Mouse (Mus musculus): Measurements from ENCODE around the gene Lst1.

Lst1 gene

DNA sequence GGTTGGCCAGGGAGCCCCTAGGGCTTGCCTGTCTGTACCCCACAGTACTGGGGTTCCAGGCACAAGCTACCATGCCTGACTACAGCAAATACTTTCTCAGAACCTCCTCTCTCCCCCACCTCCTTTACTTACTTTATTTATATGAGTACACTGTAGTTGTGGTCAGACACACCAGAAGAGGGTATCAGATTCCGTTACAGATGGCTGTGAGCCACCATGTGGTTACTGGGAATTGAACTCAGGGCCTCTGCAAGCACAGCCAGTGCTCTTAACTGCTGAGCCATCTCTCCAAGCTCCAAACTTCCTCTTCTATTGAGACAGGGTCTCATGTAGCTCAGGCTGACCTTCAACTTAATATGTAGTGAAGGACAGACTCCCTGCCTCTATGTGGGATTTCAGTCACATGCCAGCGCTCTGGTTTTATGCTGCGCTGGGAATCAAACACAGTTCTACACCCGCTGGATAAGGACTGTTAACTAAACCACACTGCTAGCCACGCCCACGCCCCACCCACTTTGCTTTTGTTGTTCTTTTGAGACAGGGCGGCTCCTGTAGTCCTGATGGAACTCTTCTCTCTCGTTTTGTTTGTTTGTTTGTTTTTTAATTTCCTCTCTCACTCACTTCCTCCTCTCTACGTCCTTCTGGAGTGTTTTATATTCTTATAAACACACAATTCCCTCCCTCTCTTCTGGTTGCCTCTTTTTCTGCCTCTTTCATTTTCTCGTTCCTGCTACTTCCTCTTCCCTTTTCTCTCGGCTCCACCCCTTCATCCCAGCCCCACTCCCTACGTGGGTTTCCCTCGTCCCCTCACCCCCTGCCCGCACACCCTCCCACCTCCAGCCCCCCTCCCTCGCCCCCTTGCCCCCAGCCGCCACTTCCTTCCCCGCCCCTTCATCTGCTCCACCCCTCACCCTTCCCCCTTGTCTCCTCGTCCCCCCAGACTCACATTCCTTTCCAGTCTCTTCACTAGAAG is 2.3 kb downstream of the Lst1 start:
- DNase-seq (ENCODE audit: extremely low spot score, low read depth, low spot score) = no peak

DNA sequence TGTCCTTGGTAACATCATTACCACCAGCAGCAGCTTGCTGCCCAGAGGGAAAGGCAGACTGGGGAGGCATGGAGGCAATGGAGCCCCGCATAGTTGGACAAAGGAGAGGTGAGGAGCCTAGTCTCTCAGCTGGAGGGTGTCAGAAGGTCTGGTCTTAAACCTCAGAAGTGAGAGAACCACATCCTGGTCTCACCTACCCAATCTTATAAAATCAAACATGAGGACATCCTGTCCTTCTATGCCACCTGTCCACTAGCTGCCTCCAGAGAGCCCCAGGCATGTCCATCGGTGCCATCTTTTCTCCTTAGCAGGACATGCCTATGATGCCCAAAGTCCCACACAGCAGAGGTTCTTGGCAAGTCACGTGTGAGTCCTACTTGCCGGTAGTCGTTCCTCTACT is 8.1 kb downstream of the Lst1 start:
- no peak for DNase-seq (ENCODE audit: extremely low spot score, low read depth, low spot score)

DNA sequence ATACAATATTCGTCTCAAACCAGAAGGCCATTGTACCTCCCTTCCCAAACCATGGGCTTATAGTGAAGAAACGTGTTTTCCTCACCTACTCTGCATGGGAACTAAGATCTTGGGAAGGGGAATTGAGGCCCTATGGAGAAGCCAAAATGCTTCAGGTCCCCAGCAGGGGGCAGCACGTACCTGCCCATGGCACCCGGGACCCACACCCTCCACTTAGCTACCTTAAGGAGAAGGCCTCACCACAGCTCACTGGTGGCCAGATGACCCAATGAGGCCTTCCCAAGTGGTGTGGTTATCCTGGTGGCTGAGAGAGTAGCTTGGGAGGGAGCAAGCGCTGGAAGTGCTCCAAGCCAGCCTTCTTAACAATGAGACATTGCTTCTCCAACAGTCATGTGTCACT is 9.7 kb downstream of the Lst1 start:
- no peak for DNase-seq (ENCODE audit: extremely low spot score, low read depth, low spot score)

DNA sequence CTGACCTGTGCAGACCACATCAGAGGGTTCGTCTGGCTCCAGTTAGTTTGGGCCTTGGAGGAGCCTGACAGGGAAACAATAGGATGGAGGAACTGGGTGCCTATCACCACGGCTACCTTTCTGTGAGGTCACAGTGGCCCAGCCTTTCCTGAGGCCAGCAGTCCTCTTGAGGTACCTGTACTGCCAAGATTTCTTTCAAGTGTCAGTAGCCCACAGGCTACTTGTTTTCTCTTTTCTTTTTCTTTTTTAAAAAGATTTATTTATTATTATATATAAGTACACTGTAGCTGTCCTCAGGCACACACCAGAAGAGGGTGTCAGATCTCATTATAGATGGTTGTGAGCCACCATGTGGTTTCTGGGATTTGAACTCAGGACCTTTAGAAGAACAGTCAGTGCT is 12.3 kb downstream of the Lst1 start, which contains the start of gene Aif1:
Gene Aif1 (minus strand): TSS at position 101 of the 400 bp plus-strand sequence.
- no peak for DNase-seq (ENCODE audit: extremely low spot score, low read depth, low spot score)

DNA sequence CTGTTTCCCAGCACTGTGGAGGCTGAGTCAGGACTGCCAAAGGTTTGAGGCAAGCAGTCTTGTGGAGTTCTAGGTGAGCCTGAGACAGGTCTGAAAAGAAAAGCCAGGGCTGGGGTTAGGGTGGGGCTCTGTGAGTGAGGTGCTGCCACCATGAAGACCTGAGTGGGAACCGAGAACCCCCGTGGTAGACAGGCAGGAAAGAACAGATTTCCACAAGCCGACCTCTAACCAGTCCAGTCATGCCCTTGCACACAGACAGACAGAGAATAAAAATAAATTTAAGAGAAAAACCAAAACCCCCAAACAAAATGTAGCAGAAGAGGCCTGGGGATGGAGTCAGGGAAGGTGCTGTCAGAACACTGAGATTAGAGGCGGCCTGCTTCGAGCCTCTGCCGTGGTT is 12.9 kb downstream of the Lst1 start:
- no peak for DNase-seq (ENCODE audit: extremely low spot score, low read depth, low spot score)

DNA sequence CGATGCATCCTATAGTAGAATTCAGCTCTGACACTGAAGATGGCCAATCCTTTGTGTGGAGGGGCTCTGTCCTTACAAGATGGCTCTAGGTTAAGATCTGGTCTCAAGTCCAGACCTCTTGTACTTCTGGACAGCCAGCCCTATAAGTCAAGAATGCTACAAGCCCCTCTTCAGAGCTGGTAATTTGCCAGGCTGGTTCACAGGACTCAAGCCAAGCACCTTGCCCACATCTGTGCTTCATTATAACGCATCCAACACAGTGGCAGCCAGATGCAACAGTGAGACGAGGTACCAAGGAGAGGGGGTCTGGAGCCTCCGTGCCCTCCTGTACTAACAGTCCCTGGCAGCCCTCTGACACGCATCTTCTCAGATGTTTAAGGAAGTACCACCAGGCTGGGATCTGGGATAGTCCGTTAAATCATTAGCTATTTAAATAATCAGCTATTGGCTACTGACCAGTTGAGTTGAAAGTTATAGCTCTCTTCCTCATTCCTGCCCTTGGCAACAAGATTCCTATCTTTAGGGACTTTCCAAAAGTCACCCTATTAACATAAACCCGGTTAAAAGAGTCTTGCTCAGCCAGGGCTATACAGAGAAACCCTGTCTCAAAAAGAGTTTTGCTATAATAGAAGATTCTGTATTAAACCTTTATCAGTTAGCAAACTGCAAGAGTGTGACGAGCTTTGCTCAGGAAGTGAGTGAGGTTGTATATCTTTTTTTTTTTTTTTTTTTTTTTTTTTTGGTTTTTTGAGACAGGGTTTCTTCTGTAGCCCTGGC is 13.8 kb downstream of the Lst1 start:
- no peak for DNase-seq (ENCODE audit: extremely low spot score, low read depth, low spot score)

DNA sequence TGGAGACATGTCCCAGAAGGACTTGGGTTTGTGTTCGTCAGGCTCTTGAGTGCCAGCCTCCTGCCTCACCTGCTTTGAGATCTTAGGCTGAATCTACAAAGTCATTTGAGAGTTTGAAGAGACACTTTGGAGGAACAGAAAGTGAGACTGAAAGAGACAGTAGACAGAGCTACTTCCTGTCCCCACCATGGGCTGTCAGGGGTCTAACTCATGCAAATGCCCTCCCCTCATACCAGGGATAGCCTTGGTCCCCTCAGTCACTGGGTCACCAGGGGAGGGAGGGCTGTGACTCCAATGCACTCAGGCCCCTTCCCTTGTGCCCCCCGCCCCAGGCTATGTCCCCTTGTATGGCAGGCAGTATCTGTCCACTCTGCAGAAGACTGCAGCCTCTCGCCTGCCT is 14.9 kb downstream of the Lst1 start:
- DNase-seq (ENCODE audit: extremely low spot score, low read depth, low spot score) = no peak

DNA sequence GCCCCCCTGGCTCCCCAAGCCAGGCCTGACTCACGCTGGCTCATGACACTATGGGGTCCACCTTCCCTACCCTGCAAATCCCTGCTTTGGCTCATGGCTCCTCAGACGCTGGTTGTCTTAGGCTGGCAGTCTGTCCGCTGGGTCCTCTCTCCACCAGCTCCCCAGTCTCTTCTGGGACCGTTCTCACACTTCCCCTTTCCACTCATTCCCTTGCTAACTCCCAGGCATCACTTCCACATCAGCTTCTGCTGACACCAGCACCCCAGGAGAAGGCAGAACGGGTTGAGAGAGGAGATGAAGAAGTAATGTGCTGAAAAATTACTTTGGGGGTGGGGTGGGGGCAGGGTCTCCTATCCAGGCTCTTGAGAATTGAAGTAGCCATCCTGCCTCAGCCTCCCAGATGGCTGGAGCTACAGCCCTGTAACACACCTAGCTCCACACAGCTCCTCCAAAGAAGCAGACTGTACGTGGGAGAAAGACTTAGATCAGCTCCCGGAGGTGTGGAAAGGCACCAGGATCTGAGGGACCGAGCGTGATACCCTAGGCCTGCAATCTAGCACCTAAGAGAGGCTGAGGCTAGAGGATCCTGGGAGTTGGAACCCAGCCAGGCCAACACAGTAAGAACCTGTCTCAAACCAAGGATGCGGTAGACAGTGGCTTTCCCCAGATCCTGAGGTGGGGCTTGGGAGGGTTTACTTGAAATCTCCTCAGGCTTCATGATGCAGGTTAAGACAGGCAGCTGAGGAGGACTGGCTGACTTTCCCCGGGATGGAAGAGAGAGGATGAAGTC is 15.6 kb downstream of the Lst1 start:
- no peak for DNase-seq (ENCODE audit: extremely low spot score, low read depth, low spot score)

DNA sequence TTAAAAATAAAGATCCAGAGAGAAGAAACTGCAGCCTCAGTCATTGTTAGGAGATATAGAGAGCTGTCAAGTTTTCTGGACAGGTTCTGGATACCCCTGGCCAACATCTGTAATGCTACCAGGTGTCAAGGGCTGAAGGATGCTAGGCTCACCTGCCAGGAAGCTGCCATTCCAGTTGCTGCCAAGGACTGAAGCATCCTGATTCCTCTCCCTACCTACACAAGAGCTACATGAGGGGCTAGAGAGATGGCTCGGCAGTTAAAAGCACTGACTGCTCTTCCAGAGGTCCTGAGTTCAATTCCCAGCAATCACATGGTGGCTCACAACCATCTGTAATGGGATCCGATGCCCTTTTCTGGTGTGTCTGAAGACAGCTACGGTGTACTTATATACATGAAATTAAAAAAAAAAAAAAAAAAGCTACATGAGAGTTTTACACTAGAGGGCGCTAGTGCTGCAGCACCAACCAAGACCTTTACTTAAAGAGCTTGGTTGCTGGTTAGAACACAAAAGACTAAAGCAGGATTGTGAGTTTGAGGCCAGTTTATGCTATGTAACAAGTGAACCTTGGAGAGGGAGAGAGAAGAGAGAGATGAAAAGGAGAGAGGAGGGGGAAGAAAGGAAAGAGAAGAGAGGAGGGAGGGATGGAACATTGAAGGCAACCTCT is 19.6 kb downstream of the Lst1 start:
- no peak for DNase-seq (ENCODE audit: extremely low spot score, low read depth, low spot score)

DNA sequence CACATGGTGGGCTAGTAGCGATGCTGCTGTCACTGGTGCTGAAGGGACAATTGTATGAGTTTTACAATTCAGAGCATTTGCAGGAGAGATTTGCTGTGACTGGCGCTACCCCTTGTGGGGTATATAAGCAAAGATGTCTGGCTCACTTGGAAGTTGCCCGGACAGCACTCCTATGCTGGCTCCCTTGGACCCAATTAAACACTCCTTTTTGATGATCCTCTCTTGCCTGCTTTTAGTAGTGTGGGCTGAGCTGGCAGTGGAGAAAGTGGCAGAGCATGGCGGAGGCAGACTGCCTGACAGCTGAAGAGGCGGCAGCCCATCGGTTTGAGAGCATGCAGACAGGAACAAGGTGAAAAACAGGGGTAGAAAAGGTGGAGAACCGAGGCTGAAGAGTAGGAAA is 20.4 kb downstream of the Lst1 start:
- no peak for DNase-seq (ENCODE audit: extremely low spot score, low read depth, low spot score)

DNA sequence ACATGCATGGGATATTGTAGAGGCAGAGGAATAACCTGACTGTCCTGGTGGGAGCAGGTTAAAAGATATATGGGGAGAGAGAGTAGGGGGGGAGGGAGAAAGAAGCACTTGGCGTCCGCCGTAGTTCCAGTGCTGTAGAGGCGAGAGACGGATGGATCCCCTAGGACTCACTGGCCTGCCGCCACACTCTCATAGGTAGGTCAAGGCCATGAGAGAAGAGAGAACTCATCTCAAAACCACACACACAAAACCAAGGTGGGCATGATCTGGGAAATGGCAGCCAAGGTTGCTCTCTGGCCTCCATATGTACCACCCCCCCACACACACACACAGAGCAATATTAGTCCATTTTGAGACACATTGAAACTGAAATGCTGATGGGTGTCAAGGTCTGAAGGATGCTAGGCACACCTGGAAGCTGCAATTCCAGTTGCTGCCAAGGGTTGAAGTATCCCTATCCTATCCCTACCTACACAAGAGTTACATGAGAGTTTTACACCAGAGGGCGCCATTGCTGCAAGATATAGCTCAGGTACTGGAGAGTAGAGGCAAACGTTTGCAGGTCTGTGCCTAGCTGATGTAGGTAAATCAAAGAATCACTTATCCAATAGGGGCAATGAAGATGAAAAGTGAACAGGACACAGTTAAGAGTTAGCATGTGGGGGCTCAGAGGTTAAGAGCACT is 21.7 kb downstream of the Lst1 start:
- no peak for DNase-seq (ENCODE audit: extremely low spot score, low read depth, low spot score)

DNA sequence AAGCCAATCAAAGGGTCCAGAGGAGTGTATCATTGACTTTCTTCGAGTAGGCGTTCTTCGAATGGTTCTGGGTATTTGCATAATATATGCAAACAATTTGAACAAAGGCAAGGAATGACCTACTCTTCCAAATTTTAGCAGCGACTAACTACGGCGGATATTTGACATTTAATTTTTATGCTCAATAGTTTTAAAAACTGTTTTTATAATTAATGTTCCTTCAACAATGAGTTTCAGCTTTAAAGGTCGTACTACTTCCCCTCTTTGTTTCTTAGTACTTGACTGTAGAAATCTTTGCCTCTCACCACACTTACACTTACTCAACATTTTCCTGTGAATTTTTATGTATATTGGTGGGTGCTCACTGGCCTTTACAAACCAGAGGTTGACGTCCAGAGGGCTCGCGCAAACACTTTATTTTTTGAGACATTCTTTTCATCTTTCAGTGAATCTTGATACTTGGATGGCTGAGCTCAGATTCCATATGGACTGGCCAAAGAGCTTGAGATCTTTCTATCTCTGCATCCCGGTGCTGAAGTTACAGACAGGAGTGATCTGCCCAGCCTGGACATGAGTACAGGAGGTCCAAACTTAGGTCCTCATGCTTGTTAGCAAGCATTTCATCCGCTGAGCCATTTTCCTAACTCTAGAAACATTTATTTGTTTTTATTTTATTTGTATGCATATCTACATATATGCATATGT is 22.6 kb downstream of the Lst1 start:
- no peak for DNase-seq (ENCODE audit: extremely low spot score, low read depth, low spot score)

DNA sequence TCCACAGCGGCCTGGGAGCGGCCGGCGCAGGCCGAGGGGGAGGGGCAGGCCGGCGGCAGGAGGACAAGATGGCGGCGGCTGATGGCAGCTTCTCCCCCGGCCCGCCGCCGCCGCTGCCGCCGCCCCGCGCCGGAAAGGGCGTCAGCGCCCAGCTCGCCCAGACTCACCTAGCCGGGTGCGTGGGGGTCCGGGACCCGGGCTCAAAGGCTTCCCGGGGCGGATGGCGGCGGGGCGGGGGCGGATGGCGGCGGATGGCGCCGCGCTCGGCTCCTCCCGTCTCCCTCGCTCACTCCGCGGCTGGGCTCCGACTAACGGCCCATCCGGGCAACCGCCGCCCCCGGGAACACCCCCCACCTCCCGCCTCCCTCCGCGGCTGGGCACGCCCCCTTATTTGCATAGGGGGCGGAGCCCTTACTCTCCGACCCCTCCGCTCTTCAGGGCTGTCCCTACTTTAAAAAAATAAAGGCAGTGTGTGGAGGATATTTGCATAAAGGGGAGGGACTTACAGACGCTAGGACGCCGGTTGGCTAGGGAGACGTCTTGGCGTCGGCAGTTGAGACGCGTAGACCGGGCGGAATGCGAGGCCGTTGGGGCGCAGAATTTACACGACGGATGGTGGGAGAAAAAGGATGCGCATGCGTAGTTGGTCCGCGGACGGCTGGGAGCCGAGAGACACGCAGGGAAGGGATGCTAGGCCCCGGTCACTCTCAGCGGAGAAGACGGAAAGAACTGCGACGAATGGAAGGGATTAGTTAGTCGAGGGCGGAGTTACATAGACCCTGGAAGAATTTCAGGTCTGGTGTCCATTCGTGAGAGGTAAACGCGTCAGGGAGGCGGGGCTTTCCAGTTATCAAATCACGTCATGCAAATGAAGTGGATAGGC is 23.4 kb downstream of the Lst1 start, which contains the start of gene Prrc2a:
Gene Prrc2a (minus strand): TSS at position 330 of the 883 bp plus-strand sequence.
- DNase-seq (ENCODE audit: extremely low spot score, low read depth, low spot score) = peak; percentile 93

DNA sequence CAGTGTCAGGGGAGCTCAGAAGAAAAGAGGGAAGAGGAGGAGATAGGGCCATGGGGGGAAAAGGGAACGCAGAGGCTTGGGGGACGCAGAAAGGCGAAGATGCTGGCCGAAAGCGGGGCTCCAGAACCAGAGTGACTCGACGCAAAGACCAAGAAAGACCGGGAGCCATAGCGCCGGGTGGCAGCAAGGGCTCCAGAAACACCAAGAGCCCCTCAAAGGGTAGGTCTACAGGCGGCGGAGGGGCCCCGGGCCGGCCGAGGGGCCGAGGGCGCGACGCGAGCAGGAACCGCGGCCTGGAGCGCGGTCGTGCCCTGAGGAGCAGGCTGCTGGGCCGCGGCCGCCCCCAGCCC is 24.0 kb downstream of the Lst1 start:
- DNase-seq (ENCODE audit: extremely low spot score, low read depth, low spot score) = no peak

DNA sequence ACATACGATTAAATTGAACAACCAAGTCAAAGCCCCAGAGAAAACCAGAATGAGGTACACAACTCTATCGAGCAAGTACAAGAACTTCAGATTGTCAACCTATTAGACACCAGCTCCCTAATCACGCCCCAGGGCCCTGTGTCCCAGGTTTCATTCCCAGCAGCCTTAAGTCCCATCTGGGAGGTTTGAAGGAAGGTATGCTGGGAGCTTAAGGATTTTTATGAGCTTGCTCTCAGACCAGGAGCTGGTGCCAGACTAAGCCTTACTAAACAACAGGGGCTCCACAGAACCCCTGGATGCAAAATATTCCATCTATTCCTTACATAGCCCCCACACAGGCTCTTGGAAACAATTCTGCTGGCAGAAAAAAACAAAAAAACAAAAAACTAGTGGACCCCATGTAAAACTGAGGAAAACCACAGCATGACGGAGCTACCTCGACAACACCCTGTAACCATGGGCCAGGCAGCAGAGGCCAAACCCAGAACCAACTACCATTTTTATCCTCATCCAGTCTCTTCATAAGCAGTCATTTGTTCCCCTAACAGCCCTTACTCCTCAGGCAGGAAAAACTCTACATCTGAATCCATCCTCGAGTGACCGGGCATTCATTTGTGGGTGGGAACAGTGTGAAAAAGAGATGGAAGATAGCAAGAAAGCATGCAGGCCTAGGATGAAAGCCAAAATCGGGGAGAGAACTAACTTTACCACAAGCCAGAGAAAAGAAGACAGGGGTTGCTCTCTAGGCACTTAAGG is 24.7 kb downstream of the Lst1 start:
- DNase-seq (ENCODE audit: extremely low spot score, low read depth, low spot score) = no peak

DNA sequence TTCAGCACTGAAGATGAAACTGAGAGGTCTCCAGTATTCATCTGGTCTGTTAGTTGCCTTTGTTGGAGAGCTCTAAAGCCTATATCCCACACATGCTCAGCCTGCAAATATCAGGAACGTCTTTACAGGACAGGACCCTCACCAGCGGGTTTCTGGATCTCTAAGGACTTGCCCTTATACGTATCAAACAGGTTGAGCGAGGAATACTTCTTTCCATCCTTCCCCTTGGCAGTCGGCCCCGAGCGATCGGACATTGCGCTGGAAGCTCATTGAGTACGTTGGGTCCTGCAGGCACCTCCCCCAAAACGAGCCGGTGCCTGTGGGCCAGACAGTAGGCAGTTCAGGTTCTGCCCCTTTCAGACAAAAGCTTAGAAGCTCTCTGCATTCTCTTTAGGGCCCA is 25.5 kb downstream of the Lst1 start:
- DNase-seq (ENCODE audit: extremely low spot score, low read depth, low spot score) = no peak

DNA sequence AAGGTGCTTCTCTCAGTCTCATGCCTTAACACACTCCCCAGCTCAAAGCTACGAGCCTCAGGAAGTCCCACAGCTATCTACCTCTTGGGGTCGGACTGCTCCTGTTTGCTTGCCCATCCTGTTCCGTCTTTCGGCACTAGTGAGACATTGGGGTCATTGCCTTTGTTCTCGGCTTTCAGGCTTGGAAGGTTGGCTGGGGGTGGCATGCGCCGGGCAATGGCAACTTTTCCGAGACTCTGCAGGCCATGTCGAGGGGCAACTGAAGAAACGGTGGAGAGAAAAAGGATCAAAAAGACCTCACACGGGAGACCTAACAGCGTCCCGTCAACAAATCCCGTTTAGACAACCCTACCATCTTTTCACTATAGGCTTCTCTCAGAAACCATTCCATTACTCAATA is 26.1 kb downstream of the Lst1 start:
- no peak for DNase-seq (ENCODE audit: extremely low spot score, low read depth, low spot score)

DNA sequence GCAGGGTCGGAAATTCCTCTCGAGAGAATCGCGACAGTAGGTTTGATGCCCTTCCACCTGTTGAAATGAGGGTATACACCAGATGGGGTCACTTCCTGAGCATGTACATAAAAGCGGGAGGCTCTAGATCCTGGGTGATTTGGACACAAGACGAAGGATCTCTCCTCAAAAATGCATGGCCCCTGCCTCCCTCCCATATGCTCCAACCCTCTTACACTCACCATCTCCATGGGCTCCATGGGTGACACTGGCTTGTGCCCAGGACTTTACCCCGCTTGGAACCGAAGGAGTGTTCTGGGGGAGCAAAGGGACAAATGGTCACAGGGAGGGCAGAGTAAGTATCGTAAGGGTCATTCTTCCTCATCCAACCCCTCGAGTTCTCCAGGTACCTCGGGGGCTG is 26.8 kb downstream of the Lst1 start:
- no peak for DNase-seq (ENCODE audit: extremely low spot score, low read depth, low spot score)
